Mouse (Mus musculus) liver, adult (tissue): ENCODE data around the gene Olfr1195.
"Not testable (repeated sequence)": the region's sequence is repeated elsewhere in the genome, so short reads cannot be mapped to it uniquely, and the experiment has no call there.

ENCODE experiments used
- GATA4 ChIP-seq: IDR thresholded peaks from 2 replicates; pipeline ENCODE4 v1.6.1; 2014; ENCODE audit warnings: mild to moderate bottlenecking, low read length; ENCODE audit not compliant: insufficient replicate concordance

Olfr1195 gene

DNA sequence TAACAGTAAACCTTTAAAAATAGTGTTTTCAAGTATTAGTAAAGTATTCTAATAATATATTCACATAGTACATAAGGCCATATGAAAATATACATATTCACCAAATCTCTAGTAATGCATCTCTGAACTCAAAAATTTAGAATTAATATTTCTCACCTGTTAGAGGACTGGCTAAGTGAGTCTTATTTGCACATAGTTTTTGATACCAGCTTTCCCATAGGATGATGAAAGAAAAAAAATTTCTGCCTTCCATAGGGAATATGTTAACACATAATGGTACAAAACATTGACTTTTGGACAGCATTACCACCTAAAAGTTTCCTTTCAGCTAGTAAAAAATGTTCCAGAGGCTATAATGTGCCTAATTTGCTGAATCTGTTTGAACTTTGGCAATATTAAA lies at the start of gene Olfr1195:
TSS of gene Olfr1195 (minus strand) at position 101 of the 400 bp plus-strand sequence.
- no peak for TF ChIP-seq GATA4

DNA sequence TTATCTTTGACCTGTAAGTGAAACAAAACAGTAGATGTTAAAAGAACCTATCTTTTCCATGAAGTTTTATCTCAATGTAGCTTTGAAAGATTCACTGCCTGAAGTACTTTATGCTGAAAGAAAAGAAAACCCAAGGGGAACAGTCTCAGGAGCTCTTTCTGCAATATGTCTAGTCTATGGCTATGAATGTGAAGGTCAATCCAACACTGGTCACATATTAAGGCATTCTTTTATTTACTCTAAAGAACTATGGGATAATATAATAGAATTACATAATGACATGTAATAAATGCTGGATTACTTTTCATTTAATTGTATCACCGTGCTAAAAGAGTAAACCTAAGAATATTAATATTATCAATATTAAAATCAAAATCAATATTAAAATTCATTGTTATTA lies 43.3 kb upstream of the Olfr1195 start, which contains the start of gene Olfr1197:
TSS of gene Olfr1197 (minus strand) at position 101 of the 400 bp plus-strand sequence.
- TF ChIP-seq GATA4: no peak

DNA sequence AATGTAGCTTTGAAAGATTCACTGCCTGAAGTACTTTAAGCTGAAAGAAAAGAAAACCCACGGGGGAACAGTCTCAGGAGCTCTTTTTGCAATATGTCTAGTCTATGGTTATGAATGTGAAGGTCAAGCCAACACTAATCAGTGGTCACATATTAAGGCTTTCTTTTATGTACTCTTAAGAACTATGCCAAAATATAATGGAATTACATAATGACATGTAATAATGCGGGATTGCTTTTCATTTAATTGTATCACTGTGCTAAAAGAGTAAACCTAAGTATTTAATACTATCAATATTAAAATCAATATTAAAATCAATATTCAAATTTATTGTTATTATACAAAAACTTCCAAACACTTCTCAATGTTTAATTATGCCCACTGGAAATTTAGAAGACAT lies 15.5 kb upstream of the Olfr1195 start, which contains the start of gene Olfr1196:
TSS of gene Olfr1196 (minus strand) at position 101 of the 400 bp plus-strand sequence.
- TF ChIP-seq GATA4: no peak

DNA sequence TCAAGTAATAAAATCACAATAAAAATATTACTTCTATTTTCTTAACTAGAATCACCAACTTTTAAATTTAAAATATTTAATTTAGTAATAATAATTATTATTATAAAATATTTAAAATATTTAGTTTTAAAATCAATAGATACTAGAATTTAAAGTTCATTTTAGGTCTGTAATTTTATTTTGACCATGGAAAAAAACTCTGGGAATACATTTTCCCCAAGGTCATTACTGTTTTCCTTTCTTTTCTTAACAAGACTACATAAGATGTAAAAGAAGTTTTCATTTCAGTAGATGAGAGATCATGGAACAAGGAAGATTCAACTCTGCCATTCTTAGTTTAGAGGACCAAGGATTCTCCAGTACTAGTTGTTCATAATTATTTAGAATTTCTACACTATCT lies 13.7 kb downstream of the Olfr1195 start, which contains the start of gene Olfr1193:
TSS of gene Olfr1193 (plus strand) at position 301 of the 400 bp plus-strand sequence.
- TF ChIP-seq GATA4: not testable (repeated sequence)

DNA sequence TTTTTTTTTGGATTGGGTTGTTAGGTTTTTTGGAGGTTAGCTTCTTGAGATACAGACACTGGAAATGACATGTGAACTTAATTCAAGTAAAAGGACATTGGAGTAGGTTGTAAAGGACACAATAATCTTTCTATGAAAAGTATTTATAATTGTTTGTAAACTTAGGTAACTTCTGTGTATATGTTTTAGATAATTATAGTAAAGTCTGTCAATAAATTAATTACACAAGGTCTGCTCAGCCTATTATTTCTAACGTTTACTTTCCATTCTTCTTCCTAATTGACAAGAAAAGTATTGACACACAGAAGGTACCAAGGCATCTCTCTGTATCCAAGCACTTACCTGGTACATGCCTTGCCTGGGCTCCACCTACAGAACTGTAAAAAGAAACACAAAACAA lies 40.8 kb downstream of the Olfr1195 start, which contains the start of gene Olfr1192-ps1:
TSS of gene Olfr1192-ps1 (plus strand) at position 301 of the 400 bp plus-strand sequence.
- no peak for TF ChIP-seq GATA4

DNA sequence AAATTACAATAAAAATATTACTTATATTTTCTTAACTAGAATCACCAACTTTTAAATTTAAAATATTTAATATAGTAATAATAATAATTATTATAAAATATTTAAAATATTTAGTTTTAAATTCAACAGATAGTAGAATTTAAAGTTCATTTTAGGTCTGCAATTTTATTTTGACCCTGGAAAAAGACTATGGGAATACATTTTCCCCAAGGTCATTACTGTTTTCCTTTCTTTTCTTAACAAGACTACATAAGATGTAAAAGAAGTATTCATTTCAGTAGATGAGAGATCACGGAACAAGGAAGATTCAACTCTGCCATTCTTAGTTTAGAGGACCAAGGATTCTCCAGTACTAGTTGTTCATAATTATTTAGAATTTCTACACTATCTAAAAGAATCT lies 48.7 kb downstream of the Olfr1195 start, which contains the start of gene Olfr1191-ps1:
TSS of gene Olfr1191-ps1 (plus strand) at position 301 of the 400 bp plus-strand sequence.
- TF ChIP-seq GATA4: not testable (repeated sequence)
